Mouse (Mus musculus) heart, embryonic 13.5 days (tissue): ENCODE results near the gene Rcc1l. TPM values are rescaled to one million over a fixed set of nuclear protein-coding genes. Genes with fewer than 3 reads are reported as not detected.

Experiments used
- ATAC-seq: fragments of 200-750 bp; cut with Nextera tagmentation; 2 replicates; pipeline ENCODE4 v1.8.0; 2017; ENCODE audit warnings: moderate TSS enrichment; ENCODE audit not compliant: insufficient number of reproducible peaks, low FRiP score, low TSS enrichment; ENCODE audit errors: extremely low read depth
- H3K27ac ChIP-seq: fragments of 300-500 bp; sonication (generic); replicated peaks from 2 replicates; pipeline ENCODE4 v1.5.1; 2015; ENCODE audit warnings: moderate library complexity, mild to moderate bottlenecking, inconsistent platforms
- H3K27me3 ChIP-seq: fragments of 300-500 bp; sonication (generic); replicated peaks from 2 replicates; pipeline ENCODE4 v1.6.1; 2015; ENCODE audit warnings: mild to moderate bottlenecking, inconsistent platforms
- H3K36me3 ChIP-seq: fragments of 300-500 bp; sonication (generic); 2 replicates; pipeline ENCODE4 v1.6.1; 2015; ENCODE audit warnings: mild to moderate bottlenecking, inconsistent platforms
- H3K4me1 ChIP-seq: fragments of 300-500 bp; sonication (generic); 2 replicates; pipeline ENCODE4 v1.6.1; 2015; ENCODE audit warnings: inconsistent platforms
- H3K4me2 ChIP-seq: fragments of 300-500 bp; sonication (generic); 2 replicates; pipeline ENCODE4 v1.6.1; 2015; ENCODE audit warnings: inconsistent platforms, mild to moderate bottlenecking, moderate library complexity
- H3K4me3 ChIP-seq: fragments of 300-500 bp; sonication (generic); 2 replicates; pipeline ENCODE4 v1.5.1; 2015; ENCODE audit warnings: moderate library complexity, mild to moderate bottlenecking, inconsistent platforms
- H3K9ac ChIP-seq: fragments of 300-500 bp; sonication (generic); 2 replicates; pipeline ENCODE4 v1.6.1; 2015; ENCODE audit warnings: inconsistent platforms, mild to moderate bottlenecking, moderate library complexity
- H3K9me3 ChIP-seq: fragments of 300-500 bp; sonication (generic); 2 replicates; pipeline ENCODE4 v1.6.1; 2016; ENCODE audit warnings: inconsistent platforms
- WGBS: fragments of 180-500 bp; shearing (Covaris S2); methylation state at CpG from one replicate; pipeline ENCODE4 v1.1.7; 2015; ENCODE audit warnings: mixed read lengths; 5-methylcytosine and 5-hydroxymethylcytosine counted together
- polyA plus RNA-seq: library from polyadenylated mRNA; unstranded; fragments of >200 nt; fragmentation: Nextera tagmentation; extraction: Ambion mirVana; gene quantifications from 2 replicates; pipeline ENCODE4 v1.2.1, GENCODE M21; 2015

Gene Rcc1l
- 24.3 and 25.4 TPM in 2 replicates for polyA plus RNA-seq

GRCm38 (mm10) chr5:134176169-134176881 is at the start of gene Rcc1l:
Rcc1l (minus strand) TSS chr5:134176774.
- peak; percentile 77 for ATAC-seq
- Histone ChIP-seq H3K27me3 (no peaks in the 10 kb centered on the region), H3K4me1 (peaks cover 17% of the 10 kb centered on the region), H3K9me3 (no peaks in the 10 kb centered on the region), H3K4me2 (peak within 1 kb of the TSS; percentile 88), H3K4me3 (peak within 1 kb of the TSS; percentile 98), H3K27ac (peak within 1 kb of the TSS; percentile 86), H3K36me3 (peaks cover 13% of the 10 kb centered on the region; the same call in 1 of the 2 replicates), H3K9ac (peak within 1 kb of the TSS; percentile 90)
- under 1% methylated on average over 72 of the region's 72 CpGs for WGBS

GRCm38 (mm10) chr5:134225110-134225901 is 48.7 kb upstream of the Rcc1l start:
- peaks cover 31% of the 10 kb centered on the region for H3K27me3 ChIP-seq
- no peak overlapping the region for H3K27ac ChIP-seq
- WGBS = 68% methylated on average over 30 of the region's 30 CpGs
- H3K4me3 ChIP-seq = no peak overlapping the region
- no peak overlapping the region for H3K9ac ChIP-seq
- no peak for ATAC-seq
- H3K4me1 ChIP-seq = peaks cover 37% of the 10 kb centered on the region
- no peaks in the 10 kb centered on the region for H3K9me3 ChIP-seq
- no peaks in the 10 kb centered on the region for H3K36me3 ChIP-seq
- no peak overlapping the region for H3K4me2 ChIP-seq

GRCm38 (mm10) chr5:134221708-134222150 is 45.2 kb upstream of the Rcc1l start:
- no peak for ATAC-seq
- peak overlapping the region; percentile 78 for H3K9ac ChIP-seq

GRCm38 (mm10) chr5:134221278-134221677 is 44.7 kb upstream of the Rcc1l start:
- Histone ChIP-seq H3K27ac (no peak overlapping the region), H3K4me3 (peak overlapping the region; percentile 48), H3K4me1 (peaks cover 15% of the 10 kb centered on the region), H3K9ac (peak overlapping the region; percentile 78), H3K27me3 (peaks cover 32% of the 10 kb centered on the region), H3K9me3 (peaks cover 4% of the 10 kb centered on the region; the same call in 1 of the 2 replicates), H3K36me3 (peaks cover 16% of the 10 kb centered on the region), H3K4me2 (peak overlapping the region; percentile 84)
- no peak for ATAC-seq
- 43% methylated on average over 4 of the region's 4 CpGs for WGBS

More at GRCm38 (mm10) chr5:134221708-134222150, 45.2 kb upstream of the Rcc1l start:
- peak overlapping the region; percentile 48 for H3K4me3 ChIP-seq
- H3K4me1 ChIP-seq = peaks cover 19% of the 10 kb centered on the region
- 4% methylated on average over 36 of the region's 36 CpGs for WGBS
- H3K4me2 ChIP-seq = peak overlapping the region; percentile 84
- peaks cover 12% of the 10 kb centered on the region for H3K36me3 ChIP-seq
- H3K27ac ChIP-seq = no peak overlapping the region
- H3K27me3 ChIP-seq = peaks cover 32% of the 10 kb centered on the region
- H3K9me3 ChIP-seq = peaks cover 2% of the 10 kb centered on the region; the same call in 1 of the 2 replicates

GRCm38 (mm10) chr5:134217900-134218299 is 41.3 kb upstream of the Rcc1l start:
- no peak for ATAC-seq
- peaks cover 33% of the 10 kb centered on the region for H3K36me3 ChIP-seq
- H3K9ac ChIP-seq = no peak overlapping the region
- H3K4me2 ChIP-seq = no peak overlapping the region
- no peak overlapping the region for H3K4me3 ChIP-seq
- peaks cover 27% of the 10 kb centered on the region for H3K27me3 ChIP-seq
- peaks cover 14% of the 10 kb centered on the region for H3K4me1 ChIP-seq
- peaks cover 4% of the 10 kb centered on the region; the same call in 1 of the 2 replicates for H3K9me3 ChIP-seq
- 84% methylated on average over 7 of the region's 7 CpGs for WGBS
- no peak overlapping the region for H3K27ac ChIP-seq

GRCm38 (mm10) chr5:134214021-134214806 is 37.6 kb upstream of the Rcc1l start:
- no peak overlapping the region for H3K27ac ChIP-seq
- 51% methylated on average over 12 of the region's 12 CpGs for WGBS
- peaks cover 11% of the 10 kb centered on the region; the same call in 1 of the 2 replicates for H3K4me1 ChIP-seq
- H3K4me3 ChIP-seq = no peak overlapping the region
- no peak overlapping the region for H3K9ac ChIP-seq
- H3K36me3 ChIP-seq = peaks cover 45% of the 10 kb centered on the region
- no peak for ATAC-seq
- H3K9me3 ChIP-seq = peaks cover 4% of the 10 kb centered on the region; the same call in 1 of the 2 replicates
- no peak overlapping the region for H3K4me2 ChIP-seq
- no peaks in the 10 kb centered on the region for H3K27me3 ChIP-seq

GRCm38 (mm10) chr5:134209931-134210554 is 33.5 kb upstream of the Rcc1l start:
- no peak overlapping the region for H3K9ac ChIP-seq
- no peak overlapping the region for H3K4me3 ChIP-seq
- no peak for ATAC-seq
- no peaks in the 10 kb centered on the region for H3K27me3 ChIP-seq
- peaks cover 11% of the 10 kb centered on the region; the same call in 1 of the 2 replicates for H3K4me1 ChIP-seq
- H3K4me2 ChIP-seq = no peak overlapping the region
- peaks cover 36% of the 10 kb centered on the region for H3K36me3 ChIP-seq
- no peaks in the 10 kb centered on the region for H3K9me3 ChIP-seq
- H3K27ac ChIP-seq = no peak overlapping the region
- 49% methylated on average over 11 of the region's 11 CpGs for WGBS

DNA sequence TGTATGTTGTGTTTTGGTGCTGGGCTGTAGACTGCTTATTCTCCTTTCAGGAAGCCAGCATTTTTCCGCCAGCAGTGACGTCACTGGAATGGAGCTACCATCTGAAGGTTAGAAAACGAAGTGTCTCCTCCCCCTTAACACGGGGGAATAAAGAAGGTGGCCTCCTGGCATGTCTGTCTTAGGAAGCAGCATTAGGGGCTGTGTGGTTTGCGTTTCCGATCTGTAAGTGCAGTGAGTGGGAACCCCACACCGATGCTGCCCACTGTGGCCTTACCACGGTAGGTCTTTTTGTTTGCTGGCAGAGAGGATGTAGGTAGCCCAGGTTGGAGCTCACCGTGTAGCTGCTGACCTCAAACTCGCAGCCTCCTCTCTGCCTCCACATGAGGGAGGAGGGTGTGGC is 30.1 kb upstream of the Rcc1l start:
- no peak overlapping the region for H3K4me2 ChIP-seq
- no peak overlapping the region for H3K27ac ChIP-seq
- 76% methylated on average over 10 of the region's 10 CpGs for WGBS
- no peaks in the 10 kb centered on the region for H3K27me3 ChIP-seq
- H3K4me1 ChIP-seq = peaks cover 6% of the 10 kb centered on the region; the same call in 1 of the 2 replicates
- no peak for ATAC-seq
- H3K4me3 ChIP-seq = no peak overlapping the region
- H3K9ac ChIP-seq = no peak overlapping the region
- no peaks in the 10 kb centered on the region for H3K9me3 ChIP-seq
- peaks cover 48% of the 10 kb centered on the region for H3K36me3 ChIP-seq

GRCm38 (mm10) chr5:134193664-134194063 is 17.1 kb upstream of the Rcc1l start:
- WGBS = 81% methylated on average over 8 of the region's 8 CpGs
- Histone ChIP-seq H3K27ac (no peak overlapping the region), H3K4me1 (no peaks in the 10 kb centered on the region), H3K27me3 (no peaks in the 10 kb centered on the region), H3K36me3 (peaks cover 48% of the 10 kb centered on the region), H3K9me3 (no peaks in the 10 kb centered on the region), H3K4me2 (no peak overlapping the region), H3K9ac (no peak overlapping the region), H3K4me3 (no peak overlapping the region)
- no peak for ATAC-seq

GRCm38 (mm10) chr5:134188571-134188970 is 12.0 kb upstream of the Rcc1l start:
- peaks cover 2% of the 10 kb centered on the region for H3K4me1 ChIP-seq
- no peak overlapping the region for H3K27ac ChIP-seq
- H3K4me2 ChIP-seq = no peak overlapping the region
- H3K27me3 ChIP-seq = no peaks in the 10 kb centered on the region
- H3K9ac ChIP-seq = no peak overlapping the region
- peaks cover 3% of the 10 kb centered on the region; the same call in 1 of the 2 replicates for H3K9me3 ChIP-seq
- whole genome bisulfite sequencing = 82% methylated on average over 7 of the region's 7 CpGs
- H3K4me3 ChIP-seq = no peak overlapping the region
- no peak for ATAC-seq
- H3K36me3 ChIP-seq = peaks cover 13% of the 10 kb centered on the region
